Mouse (Mus musculus) left cerebral cortex, postnatal 36 days (tissue): ENCODE data around the gene Opcml. TPM values are rescaled to one million over a fixed set of nuclear protein-coding genes. Genes with fewer than 3 reads are reported as not detected.

ENCODE experiments used
- DNase-seq, 2 experiments: peaks; one replicate each; pipeline ENCODE4 v3.0.0; 2021 to 2022; ENCODE audit warnings: low spot score in 2 of 2, mixed read lengths in 1 of 2
- intact Hi-C: fragments of 180-260 bp; cut with DNase I; formaldehyde crosslinking; loops from one replicate; pipeline ENCODE4 v1.15.1; 2025
- total RNA-seq, 2 experiments: library from RNA; stranded (reverse); gene quantifications; 2 replicates each; pipeline ENCODE4 v1.2.3; 2021

The Opcml gene
- total RNA-seq, 2 experiments from 2014 or later: 250 to 263 TPM

DNA sequence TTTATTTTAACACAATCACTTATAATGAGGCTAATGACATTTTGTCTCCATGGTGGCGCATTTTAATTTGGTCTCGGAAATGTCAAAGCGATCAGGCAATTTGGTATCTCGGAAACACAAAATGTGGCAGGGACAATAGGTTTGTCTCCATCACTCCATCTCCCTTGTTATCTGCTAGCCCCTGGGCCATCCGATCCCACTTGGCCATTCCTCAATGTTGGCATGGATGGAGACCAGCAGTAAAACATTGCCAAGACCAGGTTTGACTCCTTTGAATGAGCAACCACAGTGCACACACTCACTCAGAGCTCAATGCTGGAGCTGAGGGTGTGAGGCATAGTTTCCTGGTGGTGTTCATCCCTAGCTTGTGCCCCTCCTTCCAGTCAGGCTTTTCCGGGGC lies 32.1 kb downstream of the Opcml start:
- intact Hi-C loops: no loop called here
- DNase-seq: no peak

DNA sequence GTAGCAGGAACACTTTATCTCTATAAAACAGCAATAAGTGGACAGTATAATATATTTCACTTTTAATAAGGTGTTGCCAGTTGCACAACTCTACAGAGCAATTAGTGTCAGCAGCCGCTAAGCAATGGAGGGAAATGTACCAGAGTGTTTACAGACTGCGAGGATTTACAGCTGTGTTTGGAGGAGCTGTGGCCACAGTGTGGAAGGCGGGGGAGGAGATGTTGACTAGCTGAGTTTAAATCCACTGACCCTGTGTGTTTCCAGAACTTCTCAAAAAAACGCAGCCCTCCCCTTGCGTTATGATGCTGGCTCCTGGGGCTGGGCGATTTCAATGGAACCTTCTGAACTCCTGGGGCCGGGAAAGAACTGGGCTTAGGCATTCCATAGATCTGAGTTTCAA lies 33.8 kb downstream of the Opcml start:
- intact Hi-C loops: no loop called here

DNA sequence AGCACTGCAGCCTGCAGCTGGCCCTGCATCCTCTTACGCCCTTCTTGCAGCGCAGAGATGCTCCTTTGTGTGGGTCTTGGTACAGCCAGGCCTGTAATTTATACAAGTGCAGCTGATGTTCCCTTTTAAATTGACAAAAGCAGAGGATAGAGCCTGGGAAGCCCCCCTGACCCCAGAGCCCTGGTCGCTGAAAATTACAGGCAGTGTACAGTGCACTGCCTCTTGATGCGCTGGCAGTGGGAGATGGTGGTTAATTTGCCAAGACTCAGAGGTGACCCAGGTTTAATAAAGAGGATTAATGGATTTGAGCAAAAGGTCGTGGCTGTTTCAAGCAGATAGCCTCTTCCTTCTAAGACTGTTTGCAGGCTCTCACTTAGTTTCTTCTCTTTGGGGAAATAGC lies 39.9 kb downstream of the Opcml start:
- intact Hi-C loops: no loop called here
- no peak for DNase-seq

More for the DNA sequence above, 33.8 kb downstream of the Opcml start:
- DNase-seq: no peak

DNA sequence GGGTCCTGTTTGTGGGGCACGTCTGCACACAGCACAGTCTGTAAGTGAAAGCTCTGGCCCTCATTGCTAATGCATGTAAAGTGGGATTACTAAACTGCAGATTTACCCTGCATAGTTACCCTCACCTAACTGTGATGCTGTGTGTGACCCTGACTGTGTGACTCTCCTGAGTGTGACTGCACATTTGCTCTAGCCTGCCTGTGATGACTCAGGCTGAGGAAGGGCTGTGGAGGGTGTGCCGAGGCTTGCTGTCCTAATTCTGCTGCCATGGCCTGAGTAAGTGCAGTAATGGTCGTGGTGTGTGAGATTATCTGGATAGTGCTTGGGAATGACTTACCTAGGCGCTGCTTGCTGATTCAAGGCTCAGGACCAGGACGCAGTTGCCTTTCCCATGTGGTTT lies 52.2 kb downstream of the Opcml start:
- intact Hi-C loops: no loop called here
- DNase-seq: no peak

DNA sequence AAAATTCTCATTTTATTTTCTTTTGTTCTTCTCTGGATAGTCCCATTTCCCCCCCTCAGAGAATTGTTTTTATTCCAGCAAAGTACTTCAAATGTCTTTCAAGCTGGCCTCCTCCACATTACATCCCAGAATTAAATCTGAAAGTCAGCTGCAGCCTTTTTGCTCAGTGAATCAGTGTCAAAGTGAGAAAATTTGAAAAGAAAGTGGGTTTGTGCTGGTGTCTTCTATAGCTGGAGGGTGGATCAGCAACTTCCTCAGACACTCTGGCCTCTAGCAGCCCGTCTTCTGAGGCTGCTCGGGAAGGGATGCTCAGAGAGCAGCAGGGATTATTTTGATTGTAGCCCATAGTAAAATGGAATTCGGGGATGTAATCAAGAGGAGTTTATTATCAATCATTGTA lies 81.0 kb downstream of the Opcml start:
- no peak for DNase-seq
- intact Hi-C loops: no loop called here

DNA sequence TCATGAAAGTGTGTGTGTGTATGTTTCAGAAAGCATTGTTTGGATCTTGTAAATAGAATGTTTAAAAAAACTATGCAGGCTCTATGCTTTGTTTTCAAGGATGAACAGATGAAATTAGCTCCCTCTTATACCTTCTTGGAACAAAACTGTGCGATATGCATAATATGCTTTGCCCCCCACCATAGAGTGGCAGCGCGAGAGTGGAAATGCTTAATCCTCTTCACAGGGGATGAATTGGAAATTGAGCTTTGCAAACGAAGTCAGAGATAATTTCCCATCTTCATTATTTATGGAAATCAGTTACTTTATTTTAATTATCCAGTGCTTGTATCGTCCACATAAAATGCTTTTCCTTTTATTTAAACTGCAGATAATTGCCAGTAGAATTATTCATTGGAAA lies 99.1 kb downstream of the Opcml start:
- intact Hi-C loops: no loop called here
- no peak for DNase-seq

DNA sequence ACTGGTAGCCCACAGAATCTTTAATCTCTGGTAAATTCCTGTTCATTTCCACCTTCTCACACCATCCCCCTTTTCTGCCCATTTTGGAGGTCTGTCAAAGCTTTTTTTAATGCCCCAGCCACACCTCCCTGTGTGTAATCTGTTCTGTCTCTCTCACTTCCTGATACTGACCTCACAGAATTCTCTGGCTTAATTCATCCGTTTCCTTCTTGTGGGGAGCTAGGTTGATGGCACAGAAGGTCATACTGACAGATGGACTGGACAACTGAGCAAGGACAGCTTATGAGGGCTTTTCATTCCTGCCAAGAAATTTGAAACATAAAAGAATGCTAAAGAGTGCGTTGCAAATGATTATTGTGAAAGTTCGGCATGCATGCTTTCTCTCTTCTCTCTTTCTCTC lies 126.7 kb downstream of the Opcml start:
- no peak for DNase-seq

DNA sequence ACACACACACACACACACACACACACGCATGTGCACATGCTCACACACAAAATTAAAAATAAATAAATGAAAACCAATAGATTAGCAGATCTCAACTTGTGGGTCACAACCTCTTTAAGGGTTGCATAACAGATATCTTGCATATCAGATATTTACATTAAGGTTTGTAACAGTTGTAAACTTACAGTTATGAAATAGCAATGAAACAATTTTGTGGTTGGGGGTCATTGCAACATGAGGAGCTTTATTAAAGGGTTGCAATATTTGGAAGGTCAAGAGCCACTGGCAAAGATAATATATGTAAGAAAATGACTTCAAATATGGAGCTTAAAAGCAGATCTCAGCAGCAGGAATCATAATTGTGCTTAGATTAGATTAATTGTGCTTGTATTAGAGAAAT lies 132.9 kb downstream of the Opcml start:
- intact Hi-C loops: no loop called here
- DNase-seq: no peak

More for the DNA sequence above, 126.7 kb downstream of the Opcml start:
- intact Hi-C loops: no loop called here

DNA sequence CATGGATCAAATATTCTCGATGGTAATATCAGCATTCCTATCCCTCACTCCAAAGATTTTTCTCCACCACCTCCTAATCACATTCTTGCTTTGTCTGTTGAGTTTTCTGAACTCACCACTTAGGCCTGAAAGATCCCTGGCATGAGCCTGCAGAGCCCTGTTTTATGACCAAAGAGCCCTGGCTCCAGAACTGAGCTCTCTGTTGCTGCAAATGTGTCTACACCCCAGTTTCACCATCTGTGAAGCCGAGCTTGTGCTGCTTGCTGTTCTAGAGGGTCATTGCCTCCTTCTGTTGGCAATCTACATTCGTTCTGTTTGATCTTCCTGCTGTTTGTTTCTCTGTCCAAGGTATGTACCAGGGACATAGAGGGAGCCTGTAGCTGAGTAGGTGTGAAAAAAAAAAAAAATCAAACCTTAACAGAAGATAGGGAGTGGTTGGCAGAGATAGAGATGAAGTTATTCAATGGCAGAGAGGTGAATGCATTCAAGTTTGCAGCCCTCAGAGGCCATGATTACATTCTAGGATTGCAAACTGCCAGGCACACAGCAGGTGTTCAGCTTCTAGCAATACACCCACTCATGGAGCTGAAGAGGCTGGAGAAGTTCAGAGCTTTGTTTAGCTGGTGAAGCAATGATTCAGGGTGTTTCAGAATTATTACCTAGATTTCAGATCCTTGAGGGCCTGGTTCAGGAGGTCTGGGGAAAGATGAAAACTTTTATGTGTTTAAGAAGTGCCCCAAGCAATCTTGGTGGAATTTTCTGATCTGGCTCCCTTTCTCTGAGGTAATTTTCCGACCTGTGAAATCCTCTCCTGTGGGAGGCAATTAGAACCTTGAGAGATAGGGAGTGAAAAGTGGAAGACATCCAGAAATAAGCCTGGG lies 133.6 kb downstream of the Opcml start:
- intact Hi-C loops: no loop called here
- DNase-seq: no peak

DNA sequence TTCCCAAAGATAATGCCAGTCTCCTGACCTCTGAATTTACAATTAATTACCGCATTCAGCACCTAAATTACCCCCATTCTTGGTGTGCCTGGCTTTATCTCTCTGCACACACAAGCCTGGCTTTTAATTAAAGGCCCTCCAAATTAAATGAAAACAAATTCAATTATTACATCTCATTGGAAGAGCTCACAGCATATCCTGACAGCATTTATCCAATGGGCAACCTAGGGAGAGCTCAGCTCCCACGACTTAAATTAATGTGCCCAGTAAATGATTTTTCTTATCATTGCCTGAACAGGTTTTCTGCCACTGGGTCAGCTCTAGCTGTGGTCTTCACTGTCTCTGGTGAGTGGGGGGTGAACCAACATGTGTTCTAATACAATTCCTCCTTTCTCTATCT lies 135.1 kb downstream of the Opcml start:
- intact Hi-C loops: no loop called here
- DNase-seq: no peak

DNA sequence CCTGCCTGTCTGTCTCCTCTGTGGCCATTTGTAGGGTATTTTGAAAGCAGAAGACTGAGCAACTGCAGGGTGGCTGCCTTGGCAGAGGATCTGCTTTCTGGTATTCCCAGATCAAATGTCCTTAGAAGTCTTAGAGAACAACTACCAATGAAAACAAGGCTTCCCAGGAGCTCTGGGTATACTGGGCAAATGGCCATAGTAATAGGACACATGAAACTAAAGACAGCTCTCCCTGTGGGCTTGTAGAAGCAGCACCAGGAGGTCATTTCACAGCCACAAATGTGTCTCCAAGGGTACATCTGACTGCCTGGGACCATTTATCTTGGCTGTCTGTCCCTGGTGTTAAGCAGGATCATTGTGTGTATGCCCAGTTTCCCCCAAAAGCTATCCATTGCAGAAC lies 146.7 kb downstream of the Opcml start:
- intact Hi-C loops: no loop called here
- no peak for DNase-seq

DNA sequence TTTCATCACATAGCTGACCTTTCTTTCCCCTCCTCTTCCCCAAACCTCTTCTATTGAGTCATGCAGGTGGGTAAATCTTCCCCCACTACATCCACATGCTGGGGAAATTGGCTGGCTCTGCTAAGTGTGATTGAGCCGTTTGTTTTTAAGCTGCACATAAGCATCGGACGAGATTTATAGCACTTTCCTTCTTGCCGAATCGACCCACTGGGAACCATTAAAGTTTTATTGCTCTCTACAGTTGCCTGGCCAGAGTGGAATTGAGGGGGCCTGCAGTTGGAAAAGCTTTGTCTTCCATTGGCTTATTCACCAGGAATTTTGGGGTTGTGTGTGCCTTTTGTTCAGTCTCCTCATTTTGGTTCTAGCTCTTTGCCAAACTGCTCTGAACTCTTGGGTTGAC lies 147.1 kb downstream of the Opcml start:
- DNase-seq: no peak
- intact Hi-C loops: no loop called here

DNA sequence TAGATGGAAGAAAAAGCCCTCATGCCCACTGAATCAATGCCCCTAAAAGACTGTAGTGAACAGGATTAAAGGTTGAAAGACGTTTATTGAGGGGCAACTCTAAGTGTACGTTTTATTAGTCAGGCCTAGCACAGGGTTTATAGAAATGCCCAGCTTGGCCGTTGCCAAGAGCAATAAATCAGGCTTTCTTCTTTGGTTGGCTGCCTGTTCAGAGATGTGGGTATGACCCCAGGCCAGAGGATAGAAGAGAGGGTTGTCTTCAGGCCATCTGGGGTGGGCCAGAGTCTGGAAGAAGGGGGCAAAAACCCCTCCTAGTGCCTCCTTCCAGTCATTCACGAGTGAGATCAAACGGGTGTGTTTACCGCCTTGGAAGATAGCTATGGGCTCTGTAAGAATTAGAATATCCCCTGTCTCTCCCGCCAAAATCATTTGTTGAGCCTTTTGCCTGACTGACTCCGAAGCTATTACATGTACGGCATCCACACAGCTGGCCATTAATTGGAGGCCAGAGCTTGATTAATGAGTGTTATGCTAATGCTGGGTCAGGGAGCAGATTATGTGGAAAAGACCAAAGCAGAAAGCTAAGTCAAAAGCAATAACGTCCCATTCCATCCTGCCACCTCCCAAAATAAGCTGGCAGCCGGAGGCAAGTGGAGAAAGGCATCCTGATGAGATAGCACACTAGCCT lies 154.9 kb downstream of the Opcml start:
- no peak for DNase-seq
- intact Hi-C loops: no loop called here

DNA sequence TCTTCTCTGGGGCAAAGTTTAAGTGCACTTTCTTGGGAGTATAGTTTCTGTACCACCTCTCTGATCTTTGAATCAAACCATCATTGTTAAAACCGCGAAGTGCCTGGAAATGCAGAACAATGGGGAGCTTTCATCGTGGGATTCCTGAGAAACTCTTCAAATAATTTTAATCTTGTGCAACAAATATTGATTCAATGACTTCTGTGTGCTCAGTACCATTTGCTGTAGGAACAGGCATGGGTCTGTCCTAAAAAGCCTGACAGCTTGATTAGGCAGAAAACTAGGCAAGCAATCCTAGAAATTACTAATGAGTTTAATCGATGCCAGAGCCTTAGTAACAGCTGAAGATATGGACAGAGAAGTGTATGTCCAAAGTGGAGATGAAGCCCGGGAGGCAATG lies 160.5 kb downstream of the Opcml start:
- DNase-seq: no peak
- intact Hi-C loops: no loop called here

DNA sequence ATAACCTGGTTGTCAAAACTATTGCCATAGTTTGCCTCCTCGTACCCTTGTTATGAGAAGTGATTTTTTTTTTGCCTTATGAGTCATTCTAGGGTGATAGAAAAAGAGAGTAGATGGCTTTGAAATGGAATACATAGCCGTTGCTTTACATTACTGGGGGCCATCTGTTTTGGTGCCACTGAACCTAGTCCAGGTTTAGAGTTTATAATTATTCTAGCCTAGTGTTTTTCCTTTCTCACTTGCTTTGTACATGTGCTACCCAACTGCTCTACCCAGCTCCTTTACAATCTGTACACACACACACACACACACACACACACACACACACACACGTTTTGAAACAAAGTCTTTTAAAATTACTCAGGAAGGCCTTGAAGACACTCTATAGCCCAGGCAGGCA lies 171.1 kb downstream of the Opcml start:
- no peak for DNase-seq

DNA sequence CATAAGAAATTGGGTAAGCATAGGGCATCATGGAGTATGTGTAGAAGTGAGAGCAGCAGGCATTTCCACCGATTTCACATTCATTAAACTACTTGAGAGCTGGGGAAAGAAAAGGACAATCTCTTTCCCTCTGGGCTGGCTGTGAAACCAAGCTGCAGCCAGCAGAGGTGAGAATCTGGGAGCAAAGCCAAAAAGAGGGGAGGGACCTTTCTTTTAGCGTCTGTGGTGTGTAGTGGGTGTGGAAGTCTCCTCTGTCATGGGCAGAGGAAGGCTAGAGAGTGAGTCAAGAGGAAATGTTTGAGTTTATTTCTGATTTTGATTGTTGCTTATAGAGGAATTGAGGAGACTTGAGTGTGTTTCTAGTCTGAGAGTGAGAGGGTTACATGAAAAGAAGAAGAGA lies 172.8 kb downstream of the Opcml start:
- intact Hi-C loops: no loop called here

More for the DNA sequence above, 171.1 kb downstream of the Opcml start:
- intact Hi-C loops: no loop called here

DNA sequence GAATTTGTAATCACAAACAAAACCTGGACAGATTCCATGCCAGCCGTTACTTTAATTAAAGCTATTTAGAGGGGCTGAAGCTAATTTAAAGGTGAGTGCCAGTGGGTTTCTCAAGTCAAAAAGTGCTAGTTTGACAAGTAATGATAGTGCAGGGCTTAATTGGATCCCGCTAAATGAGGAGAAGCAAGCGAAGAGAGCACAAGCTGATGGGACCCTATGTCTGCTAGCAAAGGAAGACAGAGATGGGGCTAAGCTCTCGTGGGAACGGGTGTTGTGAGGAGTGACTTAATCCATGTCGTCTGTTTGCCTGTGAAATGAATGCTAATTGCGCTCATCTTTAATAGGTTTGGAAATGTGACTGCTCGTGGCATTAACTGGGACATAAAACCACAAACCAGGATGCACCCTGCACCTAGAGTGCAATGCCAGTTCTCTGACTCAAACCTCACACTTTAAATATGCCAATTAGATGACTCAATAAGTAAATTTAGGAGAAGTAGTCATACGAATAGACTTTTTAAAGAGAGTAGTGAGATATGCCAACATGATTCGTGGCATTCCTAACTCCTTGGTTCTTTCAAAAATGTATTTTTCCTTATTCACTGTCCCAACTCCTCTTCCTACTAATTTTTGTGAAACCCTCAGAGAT lies 174.5 kb downstream of the Opcml start:
- no peak for DNase-seq
- intact Hi-C loops: no loop called here

More for the DNA sequence above, 172.8 kb downstream of the Opcml start:
- DNase-seq: no peak

DNA sequence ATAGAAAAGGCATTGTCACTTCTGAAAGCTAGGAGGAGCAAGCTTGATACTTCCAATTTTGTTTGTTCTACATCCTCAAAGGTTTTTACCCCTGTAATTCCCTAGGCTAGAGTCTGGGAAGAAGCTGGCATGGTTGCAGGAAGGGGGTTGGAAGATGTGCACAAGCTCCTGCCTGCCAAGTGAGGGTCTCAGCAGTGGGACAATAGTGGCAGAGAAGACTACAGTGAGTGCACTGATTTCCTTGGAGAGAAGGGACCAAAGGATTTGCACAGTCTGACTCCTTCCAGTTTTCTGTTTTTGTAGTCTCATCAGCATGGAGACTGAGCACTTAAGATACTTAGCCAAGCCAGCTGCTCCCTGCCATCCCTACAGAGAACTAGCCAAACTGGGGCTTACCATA lies 177.7 kb downstream of the Opcml start:
- DNase-seq: no peak
- intact Hi-C loops: no loop called here

DNA sequence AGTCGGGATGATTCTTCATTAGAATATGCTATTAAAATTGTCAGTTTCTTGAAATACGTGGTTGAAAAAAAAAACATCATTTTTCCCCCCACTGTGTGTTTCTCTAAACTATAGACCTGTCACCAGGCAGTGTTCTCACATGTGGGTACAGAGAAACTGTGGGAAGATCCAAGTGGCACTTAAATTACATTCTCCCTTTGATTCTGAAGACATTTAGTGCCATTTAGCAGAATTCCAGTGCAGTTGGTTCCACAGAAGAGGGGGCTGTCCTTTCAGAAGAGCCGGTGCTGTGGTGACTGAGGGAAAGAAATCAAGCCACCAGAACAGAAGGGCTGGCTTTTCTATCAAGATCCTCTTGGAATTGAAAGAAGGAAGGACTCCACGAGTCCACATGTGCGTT lies 181.7 kb downstream of the Opcml start:
- intact Hi-C loops: no loop called here
- no peak for DNase-seq

DNA sequence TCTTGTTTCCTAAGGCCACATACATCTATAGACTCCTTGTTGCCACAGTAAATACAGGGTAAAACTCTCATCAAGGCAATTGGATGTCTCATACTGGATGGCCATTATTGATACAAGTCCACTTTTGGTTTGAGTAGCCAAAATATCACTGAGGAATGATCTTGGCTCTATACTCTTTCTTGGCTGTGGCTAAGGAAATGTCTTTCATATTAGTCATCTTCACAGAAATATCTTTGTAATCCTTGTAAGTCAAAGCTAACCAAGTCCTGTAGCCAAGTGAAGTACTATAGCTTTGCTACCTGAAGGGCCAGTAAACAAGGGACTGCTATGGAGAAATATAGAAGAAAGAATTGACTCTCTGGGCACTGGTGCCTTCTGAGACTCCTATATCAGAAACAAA lies 192.0 kb downstream of the Opcml start:
- DNase-seq: no peak
- intact Hi-C loops: no loop called here
